Mouse (Mus musculus) small intestine, adult 2 months (tissue): Measurements from ENCODE around the gene Lipc.

Experiments
- CTCF ChIP-seq: fragments of 200-500 bp; IDR thresholded peaks from 2 replicates; pipeline ENCODE4 v1.5.1; 2012; ENCODE audit warnings: low read depth, mild to moderate bottlenecking, control low read depth, inconsistent platforms, low read length, moderate library complexity, mixed read lengths; ENCODE audit not compliant: insufficient replicate concordance, insufficient read length; ENCODE audit errors: extremely low read depth
- POLR2A ChIP-seq: fragments of 200-500 bp; IDR thresholded peaks from 2 replicates; pipeline ENCODE4 v1.6.1; 2012; ENCODE audit warnings: low read depth, mild to moderate bottlenecking, control low read depth, inconsistent platforms, low read length, moderate library complexity

DNA sequence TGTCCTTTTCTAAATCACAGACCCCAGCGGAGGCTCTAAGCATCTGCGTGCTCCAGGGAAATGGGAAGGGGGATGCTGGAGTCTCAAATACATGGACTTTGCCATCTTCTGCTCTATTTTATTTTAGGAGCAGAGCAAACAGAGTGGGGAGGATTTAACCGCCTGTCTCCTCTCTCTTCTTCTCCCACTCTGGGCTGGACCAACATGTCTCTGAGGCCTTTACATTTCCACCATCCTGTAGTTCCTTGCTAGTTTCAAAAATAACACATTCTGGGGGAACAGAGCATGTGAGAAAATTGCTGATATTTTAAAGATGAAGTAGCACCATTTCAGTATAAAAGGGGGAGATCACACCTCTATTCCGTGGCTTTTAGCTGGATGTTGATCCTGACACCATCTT lies 47.1 kb upstream of the Lipc start:
- TF ChIP-seq POLR2A (no peak), CTCF (no peak)
